Mouse (Mus musculus) spleen, adult 2 months (tissue): Measurements from ENCODE around the gene Parp16.

Experiments
- CTCF ChIP-seq: fragments of 200-500 bp; IDR thresholded peaks from 2 replicates; pipeline ENCODE4 v1.5.1; 2011; ENCODE audit warnings: mild to moderate bottlenecking, inconsistent platforms; ENCODE audit not compliant: insufficient read depth, insufficient read length, insufficient replicate concordance; ENCODE audit errors: extremely low read depth
- POLR2A ChIP-seq: fragments of 200-500 bp; IDR thresholded peaks from 2 replicates; pipeline ENCODE4 v1.6.1; 2011; ENCODE audit warnings: low read depth, low read length, inconsistent platforms

- no peak for TF ChIP-seq POLR2A
- no peak for TF ChIP-seq CTCF
Observed at GRCm38 (mm10) chr9:65172654-65173053, 22.5 kb upstream of the Parp16 start.
